Mouse (Mus musculus) natural killer cell, adult 2 months (primary cell): Measurements from ENCODE around the gene Dlgap4.
A peak's percentile ranks its signal among the peaks of the same experiment; 100 is the strongest.

Source experiments
- DNase-seq, 2 experiments: peaks; one replicate each; pipeline ENCODE4 v3.0.0; 2022; ENCODE audit warnings: low spot score in 2 of 2

Gene Dlgap4

DNA sequence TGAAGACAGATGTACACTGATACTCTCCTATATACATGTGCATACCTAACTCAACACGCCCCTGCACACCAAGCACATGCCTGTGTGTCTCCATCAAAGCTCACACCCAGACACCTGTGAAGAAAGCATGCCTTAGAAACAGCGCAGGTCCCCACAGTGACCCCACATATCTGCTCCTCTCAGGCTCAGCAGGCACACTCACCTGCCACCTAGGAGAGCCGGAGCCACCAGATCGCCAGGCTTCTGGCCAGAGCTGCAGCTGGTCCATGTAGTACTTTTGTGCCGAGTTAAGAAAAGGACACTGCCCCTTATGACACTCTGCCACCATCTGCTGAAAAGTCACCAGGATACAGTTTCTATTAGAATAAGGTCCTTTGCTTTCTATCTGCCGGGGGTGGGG, 103.2 kb downstream of the Dlgap4 start:
- DNase-seq = no peak

DNA sequence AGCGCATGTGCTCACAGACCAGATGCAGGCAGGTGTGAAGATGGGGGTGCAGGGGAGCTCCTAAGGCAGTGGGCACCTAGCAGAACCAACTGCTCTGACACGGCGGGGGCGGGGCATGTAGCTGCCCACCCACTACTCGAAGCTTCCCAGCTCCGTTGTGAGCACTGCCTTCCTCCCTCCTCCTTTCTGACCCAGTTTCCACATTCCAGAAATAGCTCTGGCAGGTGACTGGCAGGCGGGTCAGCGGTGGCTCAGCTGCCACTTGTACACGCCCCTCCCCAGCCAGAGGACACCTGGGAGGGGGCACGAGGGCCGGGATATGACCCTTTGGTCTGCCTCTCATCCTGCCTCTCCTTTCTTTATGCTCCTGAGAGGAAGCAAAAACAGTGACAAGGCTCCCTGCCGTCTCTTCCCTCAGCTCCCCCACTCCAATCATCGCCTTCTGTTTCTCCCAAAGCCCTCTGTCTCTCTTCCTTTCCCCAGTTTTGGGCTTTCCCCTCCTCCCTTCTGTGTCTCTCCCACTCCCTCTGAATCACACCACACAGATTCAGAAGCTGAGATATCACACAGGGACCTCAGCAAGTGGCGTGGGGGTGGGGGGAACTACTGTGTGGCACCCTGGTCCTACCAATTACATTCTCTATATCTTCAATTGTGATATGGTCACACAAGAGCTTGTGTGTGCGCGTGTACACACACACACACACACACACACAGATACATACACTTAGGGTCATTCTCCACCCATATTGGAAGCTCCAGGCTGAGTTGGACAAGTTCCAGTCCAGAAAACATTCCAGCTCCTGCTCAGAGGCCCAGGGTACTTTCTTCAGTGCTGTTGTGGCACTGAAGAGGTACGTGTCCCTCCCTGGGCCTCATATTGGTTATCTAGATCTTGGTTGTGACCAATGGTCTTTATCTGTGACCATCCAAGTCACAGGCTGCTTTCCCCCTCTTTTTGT, 104.1 kb downstream of the Dlgap4 start:
- DNase-seq = no peak

DNA sequence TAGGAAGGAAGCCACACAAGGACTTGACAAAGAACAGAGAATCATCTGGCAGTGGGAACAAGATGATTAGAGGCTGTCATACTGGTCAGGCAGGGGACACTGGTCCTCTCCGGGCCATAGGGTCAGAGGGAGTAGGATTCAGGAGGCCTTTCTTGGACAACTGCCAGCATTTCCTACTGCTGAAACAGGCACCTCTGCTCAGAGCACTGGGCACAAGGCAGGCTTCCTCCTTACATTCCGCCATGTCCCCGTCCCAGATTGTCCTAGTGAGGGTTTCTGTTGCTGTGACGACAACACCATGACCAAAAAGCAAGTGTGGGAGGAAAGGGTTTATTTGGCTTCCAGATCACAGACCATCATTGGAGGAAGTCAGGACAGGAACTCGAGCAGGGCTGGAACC, 105.3 kb downstream of the Dlgap4 start:
- DNase-seq = no peak

DNA sequence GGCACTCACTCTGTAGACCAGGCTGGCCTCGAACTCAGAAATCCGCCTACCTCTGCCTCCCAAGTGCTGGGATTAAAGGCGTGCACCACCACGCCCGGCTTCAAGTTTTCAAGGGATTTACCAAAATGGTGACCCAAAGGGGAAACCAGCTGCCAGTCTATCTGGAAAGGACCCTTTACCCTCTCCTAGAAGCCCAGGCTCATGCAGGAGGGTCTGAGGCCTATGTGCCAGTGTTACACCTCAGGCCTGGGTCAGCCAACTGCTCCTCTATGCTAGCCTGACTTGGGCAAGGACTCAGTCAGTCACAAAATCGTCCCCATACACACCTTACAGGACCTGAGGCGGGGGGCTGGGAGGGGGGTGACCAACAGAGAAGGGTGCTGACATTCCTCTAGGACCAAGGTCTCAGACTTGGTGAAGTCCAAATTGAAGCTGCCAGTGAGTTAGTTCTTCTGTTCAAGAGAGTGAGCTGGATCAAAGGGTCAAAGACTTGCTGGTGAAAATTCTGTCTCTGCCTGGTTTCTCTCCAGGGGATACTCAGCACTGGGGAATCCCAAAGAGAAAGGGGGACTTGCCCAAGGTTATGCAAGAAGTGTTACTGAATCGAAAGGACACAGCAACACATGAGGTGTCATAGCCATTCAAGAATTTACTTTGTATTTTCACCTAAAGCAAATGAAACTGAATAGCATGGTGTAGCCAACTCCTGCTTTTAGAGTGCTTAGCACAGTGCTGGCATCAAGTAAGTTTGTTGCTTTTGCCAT, 106.2 kb downstream of the Dlgap4 start:
- DNase-seq = peak; percentile 39 to 49

DNA sequence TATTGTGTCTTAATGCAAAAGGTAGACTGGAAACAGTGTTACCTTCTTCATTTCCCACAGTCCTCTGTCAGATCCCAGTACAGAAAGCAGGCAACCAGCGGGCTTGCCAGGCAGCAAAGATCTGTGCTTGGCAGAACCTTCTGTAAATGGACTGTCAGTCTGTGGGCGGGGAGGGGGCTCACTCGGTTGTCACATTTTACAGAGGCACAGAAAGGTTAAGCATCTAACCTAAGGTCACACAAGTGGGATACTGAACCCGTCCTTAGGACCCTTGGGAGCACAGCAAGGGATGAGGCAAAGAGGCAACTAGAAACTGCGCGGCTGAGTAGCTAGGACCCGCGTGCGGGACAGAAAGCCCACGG, 106.8 kb downstream of the Dlgap4 start:
- DNase-seq = no peak

DNA sequence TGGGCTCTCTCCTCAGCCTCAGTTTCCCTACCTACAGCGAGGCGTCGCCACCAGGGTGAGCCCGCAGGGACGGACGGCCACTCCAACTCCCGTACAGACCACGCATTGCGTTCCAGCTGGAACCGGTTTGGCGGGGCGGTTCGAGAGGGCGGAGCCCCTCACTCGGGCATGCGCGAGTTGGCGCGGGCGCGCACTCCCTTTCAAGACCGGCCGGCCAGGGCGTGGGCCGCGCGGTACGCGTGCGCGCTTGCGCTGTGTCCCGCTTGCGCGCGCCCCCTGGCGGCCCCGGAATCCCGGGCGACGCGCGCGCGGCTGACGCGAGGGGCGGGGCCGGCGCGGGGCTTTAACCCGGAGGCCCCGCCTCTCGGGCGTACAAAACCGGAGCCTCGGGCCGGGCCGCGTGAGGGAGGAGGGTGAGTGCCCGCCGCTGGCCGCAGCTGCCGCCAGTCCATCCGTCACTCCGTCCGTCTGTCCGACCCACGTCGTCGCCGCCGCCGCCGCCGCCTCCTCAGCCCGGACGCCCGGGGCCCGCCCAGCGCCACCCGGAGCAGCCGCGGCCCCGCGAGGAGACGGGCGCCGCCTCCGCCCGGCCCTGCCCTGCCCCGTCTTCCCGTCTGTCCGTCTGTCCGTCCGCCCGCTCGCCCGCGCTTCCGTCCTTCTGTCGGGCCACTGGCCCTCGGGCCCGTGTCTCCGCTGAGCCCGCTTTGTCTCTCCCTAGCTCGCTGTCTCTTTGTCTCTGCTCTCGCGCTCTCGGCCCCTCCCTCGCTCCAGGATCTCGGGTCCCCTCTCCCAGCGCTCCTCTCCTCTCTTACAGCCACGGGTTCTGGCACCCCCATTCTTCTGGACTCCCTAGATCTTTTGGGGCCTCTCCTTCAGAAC, 107.4 kb downstream of the Dlgap4 start:
- peak; percentile 91 for DNase-seq

DNA sequence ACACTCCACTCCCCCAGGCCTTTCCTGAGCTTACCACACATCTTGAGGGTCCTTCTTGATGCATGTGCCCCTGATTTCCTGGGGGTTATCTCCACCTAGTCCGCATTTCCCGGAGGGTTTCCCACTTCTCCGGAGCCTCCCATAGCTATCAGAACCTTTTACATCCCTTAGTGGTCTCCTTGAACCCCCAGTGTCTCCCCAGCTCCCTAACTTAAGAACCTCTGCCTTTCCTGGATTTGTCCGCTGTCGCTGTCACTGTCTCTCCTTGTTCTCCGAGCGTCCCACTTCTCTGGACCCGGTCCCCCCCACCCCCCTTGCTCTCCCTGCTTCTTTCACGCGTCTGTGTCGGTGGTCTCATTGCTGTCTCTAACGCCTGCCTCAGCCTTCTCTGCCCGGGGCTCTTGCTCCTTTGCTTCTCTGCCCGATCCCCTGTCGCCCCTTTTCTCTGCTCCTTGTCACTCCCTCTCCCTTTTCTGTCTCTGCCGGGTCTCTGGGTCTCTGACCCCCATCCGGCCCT, 108.1 kb downstream of the Dlgap4 start:
- DNase-seq = no peak

DNA sequence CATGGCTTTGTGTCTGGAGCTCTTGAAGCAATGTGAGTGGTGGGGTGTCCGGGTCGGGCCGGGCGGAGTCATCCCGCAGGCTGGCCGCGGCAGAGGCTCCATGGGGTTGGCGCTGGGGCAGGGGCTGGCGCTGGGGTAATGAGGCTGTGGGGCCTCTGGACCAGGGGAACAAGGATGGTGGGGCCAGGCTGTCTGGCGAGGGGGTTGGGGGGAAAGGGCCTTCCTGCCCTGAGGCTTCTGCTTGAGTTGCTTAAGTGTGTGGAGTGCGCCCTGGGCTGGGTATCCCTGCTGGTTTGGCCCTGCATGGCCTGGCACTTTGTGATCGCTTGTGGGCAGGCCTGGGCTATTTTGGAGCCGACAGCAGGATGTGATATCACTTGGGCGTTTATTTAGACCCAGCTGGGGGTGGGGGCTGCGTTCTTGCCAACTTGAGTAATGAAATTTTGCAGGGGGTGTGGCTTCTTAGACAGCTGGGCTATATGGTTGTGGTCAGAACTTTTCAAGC, 108.6 kb downstream of the Dlgap4 start:
- DNase-seq = peak; percentile 62 to 72

DNA sequence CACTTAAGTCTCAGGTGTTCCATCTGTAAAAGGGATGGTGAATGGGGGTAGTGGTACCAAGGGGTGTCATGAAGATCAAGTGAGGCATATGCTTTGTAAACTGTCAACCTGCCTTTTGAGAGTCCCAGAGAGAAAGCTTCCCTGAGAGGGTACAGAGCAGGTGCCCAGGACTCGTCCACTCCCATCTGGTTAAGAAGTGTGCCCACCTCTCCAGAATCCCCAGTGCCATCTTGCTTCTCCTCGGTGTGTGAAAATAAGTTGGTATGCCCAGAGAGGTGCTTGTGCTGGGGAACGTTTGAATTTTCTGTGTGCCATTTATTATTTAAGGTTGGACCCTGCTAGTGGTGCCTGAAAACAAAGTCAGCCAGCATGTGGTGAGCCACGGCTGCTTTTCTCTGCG, 109.2 kb downstream of the Dlgap4 start:
- no peak for DNase-seq

DNA sequence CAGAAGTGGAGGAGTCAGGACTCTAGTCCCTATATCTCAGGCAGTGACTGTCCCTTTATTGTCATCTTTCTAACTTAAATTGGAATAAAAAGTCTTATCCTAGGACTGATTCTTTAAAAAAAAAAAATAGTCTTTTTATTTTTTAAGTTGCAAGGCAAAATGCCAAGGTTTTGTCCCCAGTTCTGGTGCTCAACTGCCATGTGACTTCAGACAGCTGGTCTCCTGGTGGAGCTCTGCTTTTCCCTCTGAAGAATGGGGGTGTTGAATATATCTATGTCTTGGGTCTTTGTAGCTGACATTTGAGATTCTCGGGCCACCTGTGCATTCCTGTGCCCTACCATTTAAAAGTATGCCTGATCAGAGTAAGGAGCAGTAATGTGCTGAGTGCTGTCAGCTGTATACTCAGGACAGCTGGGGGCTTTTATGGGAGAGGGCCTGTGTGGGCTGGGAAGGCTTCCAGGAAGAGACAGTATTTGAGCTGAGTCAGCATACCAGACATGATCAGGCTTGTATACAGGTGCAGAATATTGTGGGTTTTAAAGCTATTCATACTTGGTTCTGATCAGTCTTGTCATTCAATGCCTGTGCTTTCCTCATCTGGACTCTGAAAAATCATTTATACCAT, 110.5 kb downstream of the Dlgap4 start:
- DNase-seq = no peak

DNA sequence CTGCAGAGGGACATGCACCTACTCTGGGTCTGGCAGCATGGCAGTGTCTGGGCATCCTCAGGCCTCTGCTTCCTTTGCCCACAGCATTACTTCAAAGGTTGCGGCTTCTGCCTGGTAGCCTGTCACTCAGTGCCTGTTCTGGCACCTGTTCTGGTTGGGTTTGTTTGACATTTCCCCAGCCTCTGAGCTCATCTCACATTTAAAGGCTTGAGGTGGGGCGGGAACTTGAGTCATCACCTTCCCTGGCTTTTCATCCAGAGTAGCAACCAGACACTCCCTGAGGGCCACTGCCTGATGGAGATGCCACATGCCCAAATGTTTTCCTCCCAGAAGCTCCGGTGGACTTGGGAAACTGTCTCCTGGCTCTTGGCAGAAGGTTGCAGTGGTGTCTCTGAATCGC, 111.4 kb downstream of the Dlgap4 start:
- DNase-seq = no peak

DNA sequence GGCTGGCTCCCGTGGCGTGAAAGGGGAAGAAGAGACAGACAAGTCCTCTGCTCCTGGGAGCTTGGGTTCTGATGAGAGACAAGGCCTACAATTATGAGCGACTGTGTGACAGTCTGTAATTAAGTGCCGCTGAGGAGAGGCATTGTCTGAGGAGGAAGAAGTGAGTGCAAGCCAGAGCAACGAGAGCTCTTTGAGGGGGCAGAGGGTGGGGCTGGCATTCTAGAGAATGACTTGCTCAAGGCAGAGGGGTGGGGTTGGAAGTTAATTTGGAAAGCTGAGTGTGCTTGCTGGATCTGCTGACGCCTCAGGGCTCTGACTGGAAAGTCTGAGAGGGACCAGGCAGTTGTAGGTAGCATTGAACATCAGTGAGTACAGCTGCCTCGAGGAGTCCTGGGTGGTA, 112.8 kb downstream of the Dlgap4 start:
- no peak for DNase-seq

DNA sequence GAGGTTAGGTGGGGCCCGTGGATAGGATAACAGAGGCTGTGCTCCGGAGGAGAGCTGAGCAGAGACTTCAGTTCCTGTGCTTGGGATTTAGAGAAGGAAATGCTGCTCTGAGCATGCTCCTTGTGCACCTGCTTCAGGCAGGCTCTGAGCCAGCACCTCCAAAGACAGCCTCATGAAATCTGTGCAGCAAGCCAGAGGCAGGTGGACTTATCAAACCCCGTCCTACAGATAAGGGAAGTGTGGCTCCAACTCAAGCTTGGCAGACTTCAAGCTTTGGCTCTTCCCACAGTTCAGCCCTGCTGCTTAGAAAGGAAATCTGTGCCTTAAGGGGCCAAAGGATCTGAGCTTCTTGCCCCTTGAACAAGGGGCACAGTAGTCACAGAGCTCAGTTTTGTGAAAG, 113.4 kb downstream of the Dlgap4 start:
- no peak for DNase-seq

DNA sequence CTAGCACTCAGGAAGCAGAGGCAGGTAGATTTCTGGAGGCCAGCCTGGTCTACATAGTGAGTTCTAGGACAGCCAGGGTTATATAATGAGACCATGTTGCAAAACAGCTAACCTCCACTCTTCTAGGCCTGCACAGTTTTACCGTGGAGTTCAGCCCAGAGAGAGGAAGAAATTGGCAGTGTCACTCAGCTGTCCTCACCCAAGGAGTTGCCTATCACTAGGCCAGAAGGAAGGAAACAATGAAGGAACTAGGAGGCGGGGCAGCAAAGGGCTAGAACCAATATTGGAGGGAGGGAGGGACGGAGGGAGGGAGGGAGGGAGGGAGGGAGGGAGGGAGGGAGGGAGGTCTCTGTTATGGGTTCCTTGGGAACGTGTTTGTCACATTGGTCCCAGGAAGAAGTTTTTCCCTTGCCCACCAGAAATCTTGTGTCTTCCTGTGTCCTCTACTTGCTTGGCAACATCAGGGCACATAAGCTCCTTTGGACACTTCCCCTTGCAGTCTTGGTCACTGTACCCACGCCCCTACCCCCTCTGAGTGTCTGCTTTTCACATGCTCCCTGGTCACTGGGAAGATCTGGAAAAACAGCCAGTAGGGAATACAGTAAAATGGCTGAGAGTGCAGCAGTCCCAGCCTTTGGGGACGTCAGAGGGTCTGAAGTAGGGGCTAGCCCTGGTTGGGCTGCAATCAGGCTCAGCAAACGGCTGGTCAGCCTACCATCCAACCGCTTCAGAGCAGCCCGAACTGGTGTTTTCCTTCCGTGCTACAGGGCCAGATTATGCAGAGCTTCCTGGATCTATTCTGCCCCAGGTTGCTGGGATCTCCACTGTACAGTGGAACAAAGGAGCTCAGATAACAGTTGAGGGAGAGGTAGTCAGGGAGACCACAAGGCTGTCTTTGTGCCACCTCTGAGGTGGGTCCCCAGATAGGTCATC, 116.3 kb downstream of the Dlgap4 start:
- no peak for DNase-seq

DNA sequence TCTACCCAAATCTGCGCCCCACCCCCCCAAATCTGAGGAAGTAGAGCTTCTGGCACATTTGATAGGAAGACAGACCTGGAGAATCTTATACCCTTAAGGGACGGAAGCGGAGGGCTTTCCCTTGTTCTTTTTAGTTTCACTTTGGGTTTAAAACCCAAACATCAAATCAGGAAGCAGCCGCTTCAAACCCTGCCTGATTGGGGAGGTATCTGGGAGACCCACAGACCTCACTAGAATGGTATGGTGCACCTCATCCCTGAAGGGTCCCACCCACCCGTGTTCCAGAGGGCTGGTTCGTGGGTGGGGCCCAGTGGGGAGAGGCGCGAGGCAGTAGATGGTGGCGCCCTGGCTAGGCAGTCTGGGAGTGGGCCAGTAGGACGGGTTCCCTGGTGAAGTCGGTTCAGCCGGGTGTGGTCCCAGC, 117.0 kb downstream of the Dlgap4 start:
- DNase-seq = peak; percentile 46 to 47

DNA sequence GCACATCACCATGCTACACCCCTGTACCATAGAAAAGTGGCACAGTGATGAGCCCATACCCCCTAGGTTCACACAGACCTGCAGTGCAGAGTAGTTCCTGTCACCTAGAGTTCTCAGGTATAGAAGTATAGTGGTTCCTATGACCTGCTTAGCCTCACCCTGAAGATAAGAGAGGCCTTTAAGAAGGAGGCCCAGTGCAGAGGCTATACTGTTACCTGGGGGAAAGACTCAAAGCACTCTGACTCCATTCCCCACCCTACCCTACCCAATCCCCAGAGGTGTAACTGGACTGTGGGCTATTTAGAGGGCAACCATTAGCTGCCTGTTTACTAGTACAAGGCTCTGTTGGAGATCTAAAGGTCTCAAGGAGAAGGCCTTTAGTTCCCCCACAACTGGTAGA, 118.1 kb downstream of the Dlgap4 start:
- DNase-seq = no peak

DNA sequence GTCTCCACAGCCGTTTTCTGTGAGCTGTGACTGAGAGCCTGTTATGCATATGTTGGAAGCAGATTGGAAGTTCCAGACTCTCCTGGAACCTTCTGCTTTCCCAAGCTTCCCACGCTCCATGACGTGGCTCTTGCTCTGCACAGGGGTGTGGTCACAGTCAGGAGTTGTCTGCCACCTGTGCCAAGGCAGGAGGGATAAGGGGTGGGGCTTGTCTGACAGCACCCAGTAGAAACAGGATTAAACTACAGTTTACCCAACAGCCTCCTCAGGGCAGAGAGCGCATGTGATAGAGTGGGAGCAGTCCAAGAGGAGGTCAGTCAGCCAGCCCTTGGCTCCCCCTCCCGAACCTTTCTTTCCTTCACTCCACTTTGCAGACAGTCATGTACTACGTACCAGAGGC, 118.6 kb downstream of the Dlgap4 start:
- DNase-seq = no peak

DNA sequence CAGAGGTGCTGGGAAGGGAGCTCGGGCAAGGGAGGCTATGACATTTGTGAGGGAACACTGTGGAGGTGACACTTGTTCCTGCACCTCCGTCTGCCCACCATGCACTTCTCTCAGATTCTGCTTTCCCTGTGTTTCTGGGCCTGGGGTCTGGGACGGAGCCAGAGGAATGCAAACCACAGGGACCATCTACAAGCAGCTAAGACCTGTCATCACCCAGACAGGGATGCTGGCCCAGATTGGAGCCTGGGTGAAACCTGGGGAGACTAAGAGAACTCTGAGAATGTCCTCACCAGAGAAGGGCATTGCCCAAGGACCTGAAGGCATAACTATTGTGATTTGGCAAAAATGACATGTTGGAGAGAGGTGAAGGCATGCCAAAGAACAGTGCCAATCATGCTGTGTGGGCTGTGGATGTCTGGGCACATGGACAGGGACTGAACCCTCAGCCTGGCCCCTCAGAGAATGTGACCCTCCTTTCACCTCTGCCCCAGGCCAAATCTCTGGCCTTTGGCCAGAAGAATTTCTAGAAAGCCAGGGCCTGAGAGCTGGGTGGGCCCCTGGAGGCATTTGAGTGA, 122.3 kb downstream of the Dlgap4 start:
- no peak for DNase-seq

DNA sequence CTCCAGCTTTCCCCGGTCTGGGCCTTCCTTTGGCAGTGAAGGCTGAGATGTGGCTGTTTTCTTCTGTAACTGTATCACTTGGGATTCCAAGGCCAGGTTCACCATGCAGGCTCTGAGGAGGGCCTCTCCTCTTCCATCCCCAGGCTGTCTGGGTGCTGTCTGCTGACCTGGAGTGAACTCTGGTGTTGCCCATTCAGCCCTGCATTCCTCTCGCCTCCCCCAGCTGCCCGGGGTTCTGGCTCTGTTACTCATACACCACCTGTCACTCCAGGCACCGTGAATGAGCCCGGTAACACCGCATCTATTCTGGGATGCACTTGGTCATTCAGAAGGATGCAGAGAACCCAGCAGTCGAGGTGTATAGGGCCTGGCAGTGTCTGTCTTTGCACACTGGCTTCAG, 123.3 kb downstream of the Dlgap4 start:
- no peak for DNase-seq

DNA sequence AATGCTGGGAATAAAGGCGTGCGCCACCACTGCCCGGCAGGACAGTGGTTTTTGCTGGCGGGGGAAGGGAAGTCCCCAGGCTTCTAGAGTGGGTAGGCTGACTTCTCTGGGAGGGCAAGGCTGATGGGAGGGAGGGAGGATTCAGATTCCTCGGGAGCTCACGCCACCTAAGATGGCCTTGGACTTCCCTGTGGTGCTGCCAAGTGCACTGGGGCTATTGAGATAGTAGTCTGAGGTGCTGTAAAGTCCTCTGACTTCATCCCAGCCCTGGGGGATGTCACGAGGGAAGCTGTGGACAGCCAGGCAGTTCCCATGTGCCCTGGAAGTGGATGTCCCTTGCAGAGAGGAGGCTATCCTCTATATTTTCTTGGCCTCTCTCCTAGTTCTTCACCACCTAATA, 124.5 kb downstream of the Dlgap4 start:
- DNase-seq = no peak
